Mouse (Mus musculus): ENCODE results near the gene Pcnx2. TPM values are rescaled to one million over a fixed set of nuclear protein-coding genes. Genes with fewer than 3 reads are reported as not detected.

Pcnx2 gene
- total and polyA plus RNA-seq, 3 experiments: not detected

- TF ChIP-seq MAX (IDR thresholded peaks at IDR 0.05; ENCODE audit: low read length): no peak
- 0 out of 2 replicates have a peak, but pooled peaks have one; percentile 23 for TF ChIP-seq MYC (IDR thresholded peaks at IDR 0.05; ENCODE audit: low read depth, low read length)
- TF ChIP-seq JUND (conservative IDR thresholded peaks at IDR 0.05; ENCODE audit: low read depth, low read length): no peak; the same call in 1 of the 2 replicates
- TF ChIP-seq MEF2A (IDR thresholded peaks at IDR 0.05; ENCODE audit: borderline replicate concordance, low read depth, low read length): peak; percentile 38; the same call in 1 of the 2 replicates
- no peak for TF ChIP-seq POLR2AphosphoS2 (IDR thresholded peaks at IDR 0.05; ENCODE audit: low read depth, low read length)
- TF ChIP-seq ZKSCAN1 (IDR thresholded peaks at IDR 0.05; ENCODE audit: borderline replicate concordance, low read depth, low read length): no peak
- no peak for TF ChIP-seq SIN3A (IDR thresholded peaks at IDR 0.05; ENCODE audit: low read length)
- no peak for TF ChIP-seq USF2 (conservative IDR thresholded peaks at IDR 0.05; ENCODE audit: low read depth, low read length)
- peak; percentile 86 for TF ChIP-seq EP300 (IDR thresholded peaks at IDR 0.05; ENCODE audit: low read length)
- no peak for TF ChIP-seq ZMIZ1 (IDR thresholded peaks at IDR 0.05; ENCODE audit: low read depth, low read length)
- no peak for TF ChIP-seq HCFC1 (IDR thresholded peaks at IDR 0.05; ENCODE audit: low read depth, low read length)
- TF ChIP-seq GABPA (IDR thresholded peaks at IDR 0.05; ENCODE audit: insufficient replicate concordance, low read depth, low read length): no peak
- TF ChIP-seq RAD21 (IDR thresholded peaks at IDR 0.05; ENCODE audit: low read depth, low read length): no peak
- peak; percentile 64; the same call in 1 of the 2 replicates for TF ChIP-seq RCOR1 (conservative IDR thresholded peaks at IDR 0.05; ENCODE audit: low read depth, low read length)
- no peak for TF ChIP-seq USF1 (IDR thresholded peaks at IDR 0.05; ENCODE audit: low read depth, low read length)
These were observed 147.3 kb downstream of the Pcnx2 start (continued) for GRCm38 (mm10) chr8:125750846-125751245.

DNA sequence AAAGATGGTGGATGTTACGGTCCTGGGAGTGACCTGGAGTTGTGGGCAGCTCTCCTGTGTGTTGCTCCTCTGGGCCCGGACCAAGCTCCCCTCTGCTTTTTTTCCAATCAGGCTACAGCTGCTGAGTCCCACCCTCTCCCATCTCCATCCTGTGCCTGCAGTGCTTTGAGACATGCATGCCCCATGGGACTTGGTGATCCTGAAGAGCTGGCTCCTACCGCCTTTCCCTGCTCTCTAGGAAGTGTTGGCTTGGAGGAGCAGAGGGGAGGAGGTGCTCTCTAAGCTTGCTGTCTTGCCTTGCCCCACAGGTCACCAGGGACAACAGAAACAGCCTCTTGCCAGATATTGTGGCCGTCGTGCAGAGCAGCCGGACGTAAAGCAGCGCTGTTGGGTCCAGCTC lies 150.7 kb downstream of the Pcnx2 start:
- H3K79me2 ChIP-seq (replicated peaks; ENCODE audit: control insufficient read depth, extremely low read depth, insufficient read depth, poor library complexity, severe bottlenecking): no peaks in the 10 kb centered on the region
- H3K9me3 ChIP-seq (replicated peaks; ENCODE audit: low read length): no peaks in the 10 kb centered on the region
- H3K27ac ChIP-seq (ENCODE audit: insufficient read depth, low read depth): no peak overlapping the region
- peaks cover 9 to 41% of the 10 kb centered on the region in 2 experiments for H3K36me3 ChIP-seq (replicated peaks in 1 of 2; ENCODE audit: control insufficient read depth in 1 of 2, insufficient read depth in 1 of 2, low read length in 1 of 2)
- no peaks in the 10 kb centered on the region for H3K27me3 ChIP-seq (replicated peaks)
- TF ChIP-seq ZMIZ1 (IDR thresholded peaks at IDR 0.05; ENCODE audit: low read depth, low read length): no peak
- no peak for TF ChIP-seq KAT2A (IDR thresholded peaks at IDR 0.05; ENCODE audit: insufficient replicate concordance, low read length)
- no peak for TF ChIP-seq MAX (IDR thresholded peaks at IDR 0.05; ENCODE audit: low read length)
- no peak for TF ChIP-seq ETS1 (conservative IDR thresholded peaks at IDR 0.05; ENCODE audit: low read depth, low read length)
- no peak for TF ChIP-seq TCF12 (IDR thresholded peaks at IDR 0.05; ENCODE audit: low read depth, low read length)
- in situ Hi-C loops (cut with MboI; ENCODE audit: low pct_ligation_motif_present, low pct_unique_long_range_greater_than_20kb, low sequenced_read_pairs): no loop called here
- no peak for DNase-seq (ENCODE audit: extremely low read depth)
- dilution Hi-C loops (cut with MboI; ENCODE audit: extremely low pct_ligation_motif_present, extremely low pct_unique_long_range_greater_than_20kb, low sequenced_read_pairs): no loop called here
- no peak overlapping the region for H3K9ac ChIP-seq (ENCODE audit: insufficient read depth, low read depth)
- no peak overlapping the region for H3K4me2 ChIP-seq (ENCODE audit: insufficient read depth, low read depth, poor library complexity, severe bottlenecking)
- peaks cover 39 to 40% of the 10 kb centered on the region in 2 experiments for H3K4me1 ChIP-seq (ENCODE audit: control insufficient read depth in 1 of 2, insufficient read depth in 2 of 2)
- no peak overlapping the region for H3K4me3 ChIP-seq (replicated peaks in 1 of 3; ENCODE audit: low read depth in 2 of 3, low read length in 2 of 3, poor library complexity in 1 of 3)
